Mouse (Mus musculus) kidney, postnatal 0 days (tissue): ENCODE measurements around the gene Caly. TPM values are rescaled to one million over a fixed set of nuclear protein-coding genes. Genes with fewer than 3 reads are reported as not detected.

Experiments used
- ATAC-seq: fragments of 200-750 bp; cut with Nextera tagmentation; replicated peaks from 2 replicates; pipeline ENCODE4 v1.8.0; 2017; ENCODE audit warnings: low read depth, moderate number of reproducible peaks, moderate TSS enrichment, moderate library complexity; ENCODE audit not compliant: low FRiP score
- DNase-seq: peaks from one replicate; pipeline ENCODE4 v3.0.0-alpha.2; 2016; ENCODE audit warnings: low spot score
- H3K27ac ChIP-seq: fragments of 300-500 bp; sonication (generic); 2 replicates; pipeline ENCODE4 v1.5.1; 2014; ENCODE audit warnings: mild to moderate bottlenecking
- H3K27me3 ChIP-seq: fragments of 300-500 bp; sonication (generic); 2 replicates; pipeline ENCODE4 v1.6.1; 2014; ENCODE audit warnings: low read length, mixed read lengths; ENCODE audit not compliant: insufficient read depth
- H3K36me3 ChIP-seq: fragments of 300-500 bp; sonication (generic); 2 replicates; pipeline ENCODE4 v1.6.1; 2014; ENCODE audit warnings: low read length, mixed read lengths; ENCODE audit not compliant: insufficient read depth
- H3K4me1 ChIP-seq: fragments of 300-500 bp; sonication (generic); replicated peaks from 2 replicates; pipeline ENCODE4 v1.6.1; 2014; ENCODE audit warnings: antibody characterized with exemption, low read length, mixed read lengths; ENCODE audit not compliant: insufficient read depth
- H3K4me2 ChIP-seq: fragments of 300-500 bp; sonication (generic); 2 replicates; pipeline ENCODE4 v1.6.1; 2014; ENCODE audit warnings: mild to moderate bottlenecking, low read length, moderate library complexity, mixed read lengths
- H3K4me3 ChIP-seq: fragments of 300-500 bp; sonication (generic); replicated peaks from 2 replicates; pipeline ENCODE4 v1.5.1; 2014; ENCODE audit warnings: low read depth, low read length
- H3K9ac ChIP-seq: fragments of 300-500 bp; sonication (generic); 2 replicates; pipeline ENCODE4 v1.6.1; 2014; ENCODE audit warnings: low read depth, low read length
- H3K9me3 ChIP-seq: fragments of 300-500 bp; sonication (generic); replicated peaks from 2 replicates; pipeline ENCODE4 v1.6.1; 2016; ENCODE audit warnings: low read length, inconsistent platforms, mixed read lengths
- CTCF ChIP-seq: IDR thresholded peaks from 2 replicates; pipeline ENCODE4 v1.5.1; 2016; ENCODE audit warnings: antibody characterized with exemption, low read depth, mild to moderate bottlenecking, moderate library complexity
- WGBS: fragments of 180-500 bp; shearing (Covaris S2); extraction: QIAGEN DNeasy Blood & Tissue Kit; methylation state at CpG from one replicate; pipeline ENCODE4 v1.1.7; 2014; 5-methylcytosine and 5-hydroxymethylcytosine counted together
- polyA plus RNA-seq: library from polyadenylated mRNA; unstranded; fragments of >200 nt; fragmentation: Nextera tagmentation; extraction: Ambion mirVana; gene quantifications from 2 replicates; pipeline ENCODE4 v1.2.1, GENCODE M21; 2015

Gene Caly
- polyA plus RNA-seq, 1 experiment from 2014 or later: 1.1 TPM

DNA sequence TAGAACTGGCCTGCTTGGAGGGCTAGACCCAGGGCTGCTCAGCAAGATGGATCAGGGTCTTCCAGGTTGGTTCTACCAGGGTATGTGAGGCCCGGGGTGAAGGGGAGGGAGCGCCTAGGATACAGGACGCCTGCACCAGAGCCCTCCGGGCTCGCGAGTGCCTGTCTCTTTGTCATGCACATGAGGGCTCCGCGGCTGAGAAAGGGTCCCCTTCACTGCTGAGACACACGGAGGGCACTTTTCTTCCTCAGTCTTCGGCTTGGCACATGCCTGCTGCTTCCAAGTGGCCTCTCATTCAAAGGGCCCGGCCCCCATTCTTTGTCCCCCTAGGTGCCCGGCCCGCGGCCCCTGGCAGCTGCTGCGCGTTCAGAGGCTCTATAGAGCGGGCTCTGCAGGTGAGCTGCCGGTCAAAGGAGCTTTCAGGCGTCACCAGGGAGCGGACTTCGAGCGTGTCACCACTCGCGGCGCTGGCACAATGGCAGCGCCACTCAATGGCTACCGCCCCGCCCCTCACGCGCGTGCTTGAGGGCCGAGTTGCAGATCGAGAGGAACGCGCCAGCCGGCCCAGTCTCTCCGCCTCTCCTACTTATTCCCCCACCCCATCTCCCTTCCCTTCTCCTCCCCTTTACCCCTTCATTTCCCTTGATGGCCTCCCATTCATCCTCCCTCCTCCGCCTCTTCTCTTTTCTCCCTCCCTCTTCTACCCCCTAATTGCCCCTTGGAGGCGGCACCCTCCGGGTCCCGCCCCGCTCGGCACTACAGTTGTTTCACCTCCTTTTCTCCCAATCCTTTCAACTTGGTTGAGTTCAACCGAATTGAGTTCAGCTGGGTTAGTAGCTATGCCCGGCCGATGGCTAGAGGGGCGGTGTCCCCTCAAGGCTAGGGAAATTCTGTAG, 21.2 kb downstream of the Caly start:
- Histone ChIP-seq H3K9ac (0 out of 2 replicates have a peak overlapping the region, but pooled peaks have one; percentile 10), H3K9me3 (no peaks in the 10 kb centered on the region), H3K27ac (no peak overlapping the region), H3K27me3 (peaks cover 50% of the 10 kb centered on the region), H3K4me1 (peaks cover 13% of the 10 kb centered on the region), H3K4me2 (peak overlapping the region; percentile 63), H3K4me3 (peak overlapping the region; percentile 32), H3K36me3 (no peaks in the 10 kb centered on the region)
- DNase-seq (peak; percentile 33), ATAC-seq (peak; percentile 33; the same call in 1 of the 2 replicates)
- 1% methylated on average over 47 of the region's 47 CpGs for WGBS
- TF ChIP-seq CTCF: no peak

GRCm38 (mm10) chr7:140059601-140060000, 22.7 kb downstream of the Caly start:
- no peaks in the 10 kb centered on the region for H3K9me3 ChIP-seq
- peaks cover 50% of the 10 kb centered on the region for H3K27me3 ChIP-seq
- no peak for DNase-seq
- H3K4me2 ChIP-seq: no peak overlapping the region
- no peaks in the 10 kb centered on the region for H3K36me3 ChIP-seq
- H3K4me3 ChIP-seq: no peak overlapping the region
- no peak overlapping the region for H3K9ac ChIP-seq
- TF ChIP-seq CTCF: no peak
- H3K4me1 ChIP-seq: peaks cover 13% of the 10 kb centered on the region
- ATAC-seq: no peak
- H3K27ac ChIP-seq: no peak overlapping the region
- WGBS: 56% methylated on average over 4 of the region's 4 CpGs

- ATAC-seq (no peak), DNase-seq (no peak)
- H3K27ac ChIP-seq: no peak overlapping the region
- H3K36me3 ChIP-seq: no peaks in the 10 kb centered on the region
- H3K27me3 ChIP-seq: peaks cover 50% of the 10 kb centered on the region
- H3K9ac ChIP-seq: peak overlapping the region; percentile 53
- H3K4me1 ChIP-seq: peaks cover 13% of the 10 kb centered on the region
- WGBS: 18% methylated on average over 7 of the region's 7 CpGs
- H3K9me3 ChIP-seq: no peaks in the 10 kb centered on the region
- TF ChIP-seq CTCF: no peak
- H3K4me2 ChIP-seq: peak overlapping the region; percentile 59
- H3K4me3 ChIP-seq: peak overlapping the region; percentile 39
Observed at GRCm38 (mm10) chr7:140058528-140058927, 23.8 kb downstream of the Caly start.

- peaks cover 51% of the 10 kb centered on the region for H3K27me3 ChIP-seq
- no peaks in the 10 kb centered on the region for H3K36me3 ChIP-seq
- peak overlapping the region; percentile 59 for H3K4me2 ChIP-seq
- no peaks in the 10 kb centered on the region for H3K9me3 ChIP-seq
- 3% methylated on average over 53 of the region's 53 CpGs for WGBS
- ATAC-seq (peak; percentile 59), DNase-seq (peak; percentile 58)
- H3K27ac ChIP-seq: no peak overlapping the region
- peaks cover 13% of the 10 kb centered on the region for H3K4me1 ChIP-seq
- peak overlapping the region; percentile 53 for H3K9ac ChIP-seq
- H3K4me3 ChIP-seq: peak overlapping the region; percentile 39
- TF ChIP-seq CTCF: peak; percentile 19; the same call in 1 of the 2 replicates
Observed at GRCm38 (mm10) chr7:140057413-140058407, 24.6 kb downstream of the Caly start.

- Histone ChIP-seq H3K4me2 (no peak overlapping the region), H3K9ac (no peak overlapping the region), H3K36me3 (no peaks in the 10 kb centered on the region), H3K27ac (no peak overlapping the region), H3K9me3 (no peaks in the 10 kb centered on the region), H3K4me1 (peaks cover under 1% of the 10 kb centered on the region; the same call in 1 of the 2 replicates), H3K4me3 (no peak overlapping the region), H3K27me3 (peaks cover 41% of the 10 kb centered on the region)
- no peak for TF ChIP-seq CTCF
- WGBS: 81% methylated on average over 4 of the region's 4 CpGs
- no peak for ATAC-seq
- DNase-seq: no peak
Observed at GRCm38 (mm10) chr7:140054124-140054523, 28.2 kb downstream of the Caly start.
